Mouse (Mus musculus): Measurements from ENCODE around the gene Gm37240. TPM values are rescaled to one million over a fixed set of nuclear protein-coding genes. Genes with fewer than 3 reads are reported as not detected.

Gene Gm37240
- total RNA-seq, 2 experiments from 2014 or later = 3.9 to 6.6 TPM

- no peak for DNase-seq
These were observed 549.2 kb downstream of the Gm37240 start for GRCm38 (mm10) chr3:85337881-85338754.

GRCm38 (mm10) chr3:85335517-85335916 is 551.8 kb downstream of the Gm37240 start:
- no peak for DNase-seq

GRCm38 (mm10) chr3:85332276-85332675 is 555.0 kb downstream of the Gm37240 start:
- DNase-seq = no peak

GRCm38 (mm10) chr3:85318256-85318655 is 569.1 kb downstream of the Gm37240 start:
- DNase-seq = no peak

GRCm38 (mm10) chr3:85317306-85317705 is 570.0 kb downstream of the Gm37240 start:
- DNase-seq = no peak

GRCm38 (mm10) chr3:85314961-85315360 is 572.4 kb downstream of the Gm37240 start:
- no peak for DNase-seq

GRCm38 (mm10) chr3:85313646-85314255 is 573.6 kb downstream of the Gm37240 start:
- DNase-seq = no peak

- DNase-seq = no peak
These were observed 576.1 kb downstream of the Gm37240 start for GRCm38 (mm10) chr3:85311176-85311575.

GRCm38 (mm10) chr3:85310401-85310989 is 576.8 kb downstream of the Gm37240 start:
- no peak for DNase-seq

GRCm38 (mm10) chr3:85309168-85309567 is 578.1 kb downstream of the Gm37240 start:
- no peak for DNase-seq

- no peak for DNase-seq
These were observed 578.6 kb downstream of the Gm37240 start for GRCm38 (mm10) chr3:85308706-85309105.

GRCm38 (mm10) chr3:85301851-85302250 is 585.5 kb downstream of the Gm37240 start:
- no peak for DNase-seq

- peak; percentile 41 for DNase-seq
These were observed 586.0 kb downstream of the Gm37240 start for GRCm38 (mm10) chr3:85301336-85301735.

GRCm38 (mm10) chr3:85299649-85300550 is 587.4 kb downstream of the Gm37240 start:
- DNase-seq = no peak

GRCm38 (mm10) chr3:85295229-85295628 is 592.1 kb downstream of the Gm37240 start:
- no peak for DNase-seq

- DNase-seq = no peak
These were observed 599.7 kb downstream of the Gm37240 start for GRCm38 (mm10) chr3:85287627-85288026.

- no peak for DNase-seq
These were observed 602.8 kb downstream of the Gm37240 start for GRCm38 (mm10) chr3:85284483-85284882.

- no peak for DNase-seq
These were observed 604.5 kb downstream of the Gm37240 start for GRCm38 (mm10) chr3:85282816-85283215.

- DNase-seq = peak; percentile 56
These were observed 612.2 kb downstream of the Gm37240 start for GRCm38 (mm10) chr3:85275075-85275474.

GRCm38 (mm10) chr3:85271491-85271890 is 615.8 kb downstream of the Gm37240 start:
- DNase-seq = no peak

GRCm38 (mm10) chr3:85264963-85265362 is 622.4 kb downstream of the Gm37240 start:
- no peak for DNase-seq

GRCm38 (mm10) chr3:85264546-85264945 is 622.8 kb downstream of the Gm37240 start:
- no peak for DNase-seq
